Mouse (Mus musculus) central nervous system, embryonic 18 days (tissue): Measurements from ENCODE around the gene Pde6b. TPM values are rescaled to one million over a fixed set of nuclear protein-coding genes. Genes with fewer than 3 reads are reported as not detected.

ENCODE experiments used
- polyA plus RNA-seq: library from polyadenylated mRNA; depleted of rRNA; stranded (reverse); fragments of >200 nt; gene quantifications from 2 replicates; pipeline ENCODE4 v1.2.3, GENCODE M21; 2012; rRNA removed

Gene Pde6b
- 0.03 TPM in 1 of 2 replicates, not detected in the other for polyA plus RNA-seq

GRCm38 (mm10) chr5:108388201-108388600, at the start of gene Pde6b:
Pde6b (plus strand) TSS chr5:108388391.

GRCm38 (mm10) chr5:108367871-108368332, 20.3 kb upstream of the Pde6b start, which contains the start of gene Gm42517:
Gm42517 (minus strand) TSS chr5:108367922.

DNA sequence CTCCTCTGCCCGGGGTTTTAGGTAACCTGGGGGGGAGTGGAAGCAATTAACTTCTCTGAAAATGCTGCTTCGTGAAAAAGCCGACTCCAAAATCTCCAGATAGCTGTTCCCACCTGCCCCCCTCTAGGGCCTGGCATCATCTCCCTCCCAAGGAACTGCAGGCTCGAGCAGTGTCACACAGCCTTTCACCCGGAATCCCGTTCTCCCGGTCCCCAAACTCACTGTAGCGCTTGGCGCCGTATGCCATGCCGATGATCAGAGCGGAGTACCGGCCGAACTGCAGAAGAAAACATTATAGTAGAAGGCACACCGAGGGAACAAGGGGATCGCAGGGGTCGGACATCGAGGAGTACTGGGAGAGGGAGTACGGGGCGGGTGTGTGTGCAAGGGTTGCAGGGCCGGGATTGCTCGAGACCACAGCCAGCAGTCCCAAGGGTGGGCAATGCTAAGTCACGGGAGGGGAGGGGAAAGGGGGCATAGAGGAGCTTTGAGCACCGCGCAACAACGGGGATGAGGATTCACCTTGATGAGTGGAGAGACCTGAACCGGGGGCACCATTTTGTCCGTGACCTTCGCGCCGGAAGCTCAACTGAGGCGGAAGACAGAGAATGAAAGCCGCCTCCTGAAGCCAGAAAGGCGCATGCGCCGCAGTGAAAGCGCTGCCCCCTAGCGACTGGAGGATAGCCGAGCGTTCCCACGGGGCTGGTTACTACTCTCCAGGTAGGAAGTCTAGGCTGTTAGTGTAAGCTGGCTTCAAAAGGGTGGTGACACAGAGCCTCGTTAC, 45.8 kb downstream of the Pde6b start, which contains the start of gene Atp5k:
TSS of gene Atp5k (minus strand) at position 645 of the 784 bp plus-strand sequence.

DNA sequence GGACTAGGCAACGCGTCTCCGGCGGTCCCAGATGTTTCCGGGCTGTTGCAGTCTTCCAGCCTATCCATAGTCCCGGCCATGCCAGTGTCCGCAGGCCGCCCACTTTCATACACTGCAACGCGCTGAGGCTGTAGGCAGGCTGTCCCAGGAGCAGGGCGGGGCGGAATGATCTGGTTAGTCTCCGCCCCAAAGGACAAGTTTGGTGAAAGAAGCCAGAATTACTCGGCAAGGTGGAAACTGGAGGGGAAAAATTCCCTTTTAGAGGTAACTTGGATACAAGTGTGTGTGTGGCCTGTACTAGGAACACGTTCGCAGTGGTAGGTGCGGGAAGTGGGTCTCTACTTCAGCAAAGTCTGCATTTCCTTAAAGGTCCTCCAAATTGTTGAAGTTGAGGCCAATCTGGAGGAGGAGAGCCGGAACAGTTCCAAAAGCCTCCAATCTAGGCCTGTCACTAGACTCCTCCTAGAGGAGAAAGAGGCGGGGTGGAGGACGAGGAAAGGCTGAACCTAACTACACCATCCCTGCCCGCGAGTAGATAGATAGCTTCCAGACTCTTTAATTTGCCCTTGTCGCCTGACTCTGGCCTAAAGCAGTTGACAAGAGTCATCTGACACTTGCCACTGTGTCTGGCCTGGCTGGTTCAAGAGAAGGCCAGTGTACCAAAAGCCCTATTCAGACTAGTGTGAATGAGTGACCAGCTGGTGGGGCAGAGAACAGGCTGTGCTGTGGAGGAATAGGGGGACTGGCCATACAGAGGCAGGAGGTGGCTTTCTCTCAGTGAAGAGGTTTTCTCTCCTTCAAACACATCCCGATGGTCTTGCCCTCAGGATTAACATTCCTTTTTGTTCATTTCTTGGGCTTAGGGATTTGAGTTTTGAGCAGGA, 60.8 kb downstream of the Pde6b start, which contains the start of gene Mfsd7a:
TSS of gene Mfsd7a (minus strand) at position 107 of the 884 bp plus-strand sequence.

GRCm38 (mm10) chr5:108461082-108462065, 73.2 kb downstream of the Pde6b start, which contains the start of gene Pcgf3:
Pcgf3 (plus strand) TSS chr5:108461232.

Other genes with a start within 250 kb of the Pde6b start
- gene Dr1, start 119.5 kb upstream of the Pde6b start, polyA plus RNA-seq = 33.6 and 37.9 TPM in 2 replicates
- 5.7 and 6.2 TPM in 2 replicates for gene Pigg, start 75.8 kb upstream of the Pde6b start, polyA plus RNA-seq
- gene Gm42517, start 20.5 kb upstream of the Pde6b start, polyA plus RNA-seq = 26.8 and 28.5 TPM in 2 replicates
- 217 and 232 TPM in 2 replicates for gene Atp5k, start 46.1 kb downstream of the Pde6b start, polyA plus RNA-seq
- 0.64 and 0.69 TPM in 2 replicates for gene Mfsd7a, start 60.5 kb downstream of the Pde6b start, polyA plus RNA-seq
- gene Pcgf3, start 72.8 kb downstream of the Pde6b start, polyA plus RNA-seq = 30.9 and 34.2 TPM in 2 replicates
- gene Cplx1, start 161.6 kb downstream of the Pde6b start, polyA plus RNA-seq = 34.0 and 34.5 TPM in 2 replicates
- gene Gak, start 241.4 kb downstream of the Pde6b start, polyA plus RNA-seq = 60.7 and 61.0 TPM in 2 replicates
- gene Tmem175, start 241.4 kb downstream of the Pde6b start, polyA plus RNA-seq = 31.7 and 33.5 TPM in 2 replicates